Mouse (Mus musculus): ENCODE results near the gene Olfr1136. TPM values are rescaled to one million over a fixed set of nuclear protein-coding genes. Genes with fewer than 3 reads are reported as not detected.

Gene Olfr1136
- not detected in 2 replicates for polyA plus RNA-seq (2012; rRNA removed)

GRCm38 (mm10) chr2:87693847-87694246 lies at the start of gene Olfr1136:
Gene Olfr1136 (minus strand): TSS chr2:87693947.

DNA sequence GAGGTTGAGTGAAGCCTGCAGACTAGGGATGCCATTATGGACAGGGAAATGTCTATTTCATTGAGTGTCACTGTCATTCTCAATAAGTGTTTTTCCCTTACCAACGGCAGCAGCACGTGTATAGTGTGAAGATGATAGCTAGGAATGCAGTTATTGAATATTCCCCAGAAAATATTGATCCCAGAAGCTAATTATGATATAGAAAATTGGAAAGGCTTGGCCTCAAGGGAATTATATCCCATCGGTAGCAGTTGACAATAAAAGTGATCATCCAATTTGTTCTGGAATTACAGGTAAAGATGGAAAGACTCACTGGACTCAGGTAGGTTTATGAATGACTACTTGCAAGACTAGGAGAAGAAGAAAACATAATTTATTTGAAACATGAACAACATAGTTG lies 49.7 kb upstream of the Olfr1136 start, which contains the start of gene Olfr1140:
Gene Olfr1140 (plus strand): TSS at position 301 of the 400 bp plus-strand sequence.

DNA sequence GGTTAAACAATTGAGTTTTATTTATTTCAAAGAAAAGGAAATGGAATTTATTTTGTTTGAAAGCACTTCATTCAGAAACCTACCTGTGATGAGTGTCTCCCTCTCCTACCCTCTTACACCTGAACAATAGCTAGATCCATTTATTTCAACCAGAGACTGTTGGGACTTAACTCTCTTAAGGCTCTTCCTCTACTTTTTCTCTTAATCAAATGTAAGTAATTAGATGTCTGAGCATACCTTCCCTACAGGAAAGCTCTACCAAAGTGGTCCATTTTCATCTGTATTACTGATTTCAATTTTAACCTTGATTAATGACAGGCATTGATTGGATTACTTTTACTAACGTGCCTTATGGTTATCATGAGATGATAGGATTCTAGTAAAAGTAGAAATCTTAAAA lies 46.1 kb upstream of the Olfr1136 start, which contains the start of gene Olfr1138:
Gene Olfr1138 (minus strand): TSS at position 101 of the 400 bp plus-strand sequence.

GRCm38 (mm10) chr2:87713079-87713478 lies 19.3 kb upstream of the Olfr1136 start, which contains the start of gene Olfr1137:
Gene Olfr1137 (minus strand): TSS chr2:87713179.

GRCm38 (mm10) chr2:87673564-87673963 lies 20.2 kb downstream of the Olfr1136 start, which contains the start of gene Olfr1135:
Gene Olfr1135 (minus strand): TSS chr2:87673664.

GRCm38 (mm10) chr2:87658360-87658759 lies 35.4 kb downstream of the Olfr1136 start, which contains the start of gene Olfr1134:
Gene Olfr1134 (minus strand): TSS chr2:87658460.

GRCm38 (mm10) chr2:87647274-87647673 lies 46.5 kb downstream of the Olfr1136 start, which contains the start of gene Olfr1133:
Gene Olfr1133 (minus strand): TSS chr2:87647374.

Other genes with a start within 250 kb of the Olfr1136 start
- gene Olfr1126, start 240.0 kb downstream of the Olfr1136 start, polyA plus RNA-seq (2012; rRNA removed): not detected in 2 replicates
- not detected in 2 replicates for gene Pramel7, start 196.9 kb downstream of the Olfr1136 start, polyA plus RNA-seq (2012; rRNA removed)
- gene Pramel6, start 187.4 kb downstream of the Olfr1136 start, polyA plus RNA-seq (2012; rRNA removed): not detected in 2 replicates
- not detected in 2 replicates for gene Olfr153, start 162.2 kb downstream of the Olfr1136 start, polyA plus RNA-seq (2012; rRNA removed)
- gene Olfr1128, start 148.4 kb downstream of the Olfr1136 start, polyA plus RNA-seq (2012; rRNA removed): not detected in 2 replicates
- not detected in 2 replicates for gene Olfr1129, start 120.0 kb downstream of the Olfr1136 start, polyA plus RNA-seq (2012; rRNA removed)
- gene Olfr1130, start 87.7 kb downstream of the Olfr1136 start, polyA plus RNA-seq (2012; rRNA removed): not detected in 2 replicates
- not detected in 2 replicates for gene Olfr1131, start 66.8 kb downstream of the Olfr1136 start, polyA plus RNA-seq (2012; rRNA removed)
- not detected in 2 replicates for gene Olfr1132, start 56.4 kb downstream of the Olfr1136 start, polyA plus RNA-seq (2012; rRNA removed)
- gene Olfr1133, start 46.6 kb downstream of the Olfr1136 start, polyA plus RNA-seq (2012; rRNA removed): not detected in 2 replicates
- not detected in 2 replicates for gene Olfr1134, start 35.5 kb downstream of the Olfr1136 start, polyA plus RNA-seq (2012; rRNA removed)
- not detected in 2 replicates for gene Olfr1135, start 20.3 kb downstream of the Olfr1136 start, polyA plus RNA-seq (2012; rRNA removed)
- not detected in 2 replicates for gene Olfr1137, start 19.2 kb upstream of the Olfr1136 start, polyA plus RNA-seq (2012; rRNA removed)
- not detected in 2 replicates for gene Olfr1138, start 46.0 kb upstream of the Olfr1136 start, polyA plus RNA-seq (2012; rRNA removed)
- gene Olfr1140, start 49.8 kb upstream of the Olfr1136 start, polyA plus RNA-seq (2012; rRNA removed): not detected in 2 replicates
- not detected in 2 replicates for gene Olfr1141, start 60.0 kb upstream of the Olfr1136 start, polyA plus RNA-seq (2012; rRNA removed)
- gene Olfr152, start 85.5 kb upstream of the Olfr1136 start, polyA plus RNA-seq (2012; rRNA removed): not detected in 2 replicates
- gene Olfr1143, start 106.6 kb upstream of the Olfr1136 start, polyA plus RNA-seq (2012; rRNA removed): not detected in 2 replicates
- not detected in 2 replicates for gene Olfr1145, start 115.9 kb upstream of the Olfr1136 start, polyA plus RNA-seq (2012; rRNA removed)
- not detected in 2 replicates for gene Olfr1148, start 136.6 kb upstream of the Olfr1136 start, polyA plus RNA-seq (2012; rRNA removed)
- gene Olfr1150-ps1, start 150.0 kb upstream of the Olfr1136 start, polyA plus RNA-seq (2012; rRNA removed): not detected in 2 replicates
- not detected in 2 replicates for gene Olfr1151, start 161.9 kb upstream of the Olfr1136 start, polyA plus RNA-seq (2012; rRNA removed)
- gene Olfr1152, start 172.5 kb upstream of the Olfr1136 start, polyA plus RNA-seq (2012; rRNA removed): not detected in 2 replicates
- not detected in 2 replicates for gene Olfr1153, start 201.0 kb upstream of the Olfr1136 start, polyA plus RNA-seq (2012; rRNA removed)
- gene Olfr1154, start 211.2 kb upstream of the Olfr1136 start, polyA plus RNA-seq (2012; rRNA removed): not detected in 2 replicates

Measured in stomach, adult 2 months (tissue).